Mouse (Mus musculus) naive thymus-derived CD4-positive, alpha-beta T cell, adult 2 months (primary cell): ENCODE measurements around the gene Hrk.

Experiments
- DNase-seq: peaks from one replicate; pipeline ENCODE4 v3.0.0-alpha.2; 2011; ENCODE audit warnings: low read depth

The Hrk gene

GRCm38 (mm10) chr5:118165462-118165861 lies 1.0 kb downstream of the Hrk start:
- DNase-seq: no peak

GRCm38 (mm10) chr5:118167561-118167995 lies 3.1 kb downstream of the Hrk start:
- no peak for DNase-seq

DNA sequence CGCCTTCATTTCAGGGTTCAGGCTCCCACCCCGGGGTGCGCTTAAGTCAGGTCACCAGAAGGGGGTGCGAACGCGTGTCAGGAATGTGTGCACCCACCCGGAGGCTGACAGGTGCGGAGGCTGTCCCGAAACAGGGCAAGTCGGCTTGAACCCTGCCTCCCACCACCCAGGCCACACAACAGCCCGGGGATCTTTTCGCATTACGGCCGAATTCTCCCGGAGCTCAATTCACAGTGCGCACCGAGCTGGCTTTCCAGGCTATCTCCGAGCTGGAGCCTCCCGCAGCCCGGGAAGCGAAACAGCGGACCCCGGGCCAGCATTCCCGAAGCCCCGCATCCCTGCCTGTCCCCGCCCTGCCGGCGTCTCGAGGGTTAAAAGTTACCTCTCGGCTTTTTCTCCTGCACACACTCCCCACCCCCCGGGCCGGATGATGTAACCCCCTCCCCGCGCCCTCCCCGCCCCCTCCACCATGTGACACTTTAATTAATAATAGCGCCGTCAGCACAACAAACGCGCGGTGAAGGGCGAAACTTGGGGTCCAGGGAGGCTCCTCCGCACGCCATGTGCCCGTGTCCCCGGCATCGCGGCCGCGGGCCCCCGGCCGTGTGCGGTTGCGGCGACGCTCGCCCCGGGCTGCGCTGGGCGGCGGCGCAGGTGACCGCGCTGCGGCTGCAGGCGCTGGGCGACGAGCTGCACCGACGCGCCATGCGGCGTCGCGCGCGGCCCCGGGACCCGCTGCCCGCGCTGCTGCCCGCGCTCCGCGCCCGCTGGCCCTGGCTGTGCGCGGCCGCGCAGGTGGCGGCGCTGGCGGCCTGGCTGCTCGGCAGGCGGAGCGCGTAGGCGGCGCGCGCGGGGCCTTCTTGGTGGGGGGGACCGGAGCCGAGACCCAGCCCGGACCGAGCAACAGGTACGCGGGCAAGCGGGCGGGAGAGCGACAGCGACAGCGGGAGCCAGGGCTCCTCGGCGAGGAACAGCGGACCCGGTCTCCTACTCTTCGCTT lies 5.1 kb downstream of the Hrk start:
- DNase-seq: peak; percentile 18

GRCm38 (mm10) chr5:118170888-118171529 lies 6.6 kb downstream of the Hrk start:
- DNase-seq: peak; percentile 45

DNA sequence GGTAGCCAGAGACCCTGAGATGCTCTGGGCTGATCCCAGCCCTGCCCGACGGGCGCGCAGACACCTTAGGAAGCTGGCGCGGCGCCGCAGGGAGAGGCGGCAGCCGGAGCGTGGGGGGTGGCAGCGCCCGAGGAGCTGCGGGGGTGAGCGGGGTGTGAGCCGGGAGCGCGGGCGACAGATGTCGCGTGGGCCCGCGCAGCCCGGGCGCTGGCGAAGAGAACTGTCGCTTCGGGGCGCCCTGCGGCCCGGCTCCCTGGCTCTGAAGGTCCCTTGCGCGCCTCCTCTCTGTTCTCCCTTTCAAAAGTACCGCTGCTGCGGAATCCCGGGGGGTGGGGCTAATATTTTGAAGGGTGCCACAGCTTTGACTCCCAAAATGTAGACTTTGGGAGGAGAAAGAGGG lies 7.2 kb downstream of the Hrk start:
- DNase-seq: peak; percentile 13

- DNase-seq: peak; percentile 38
These were observed 7.8 kb downstream of the Hrk start for GRCm38 (mm10) chr5:118172078-118172723.

GRCm38 (mm10) chr5:118174310-118175009 lies 10.0 kb downstream of the Hrk start:
- no peak for DNase-seq

DNA sequence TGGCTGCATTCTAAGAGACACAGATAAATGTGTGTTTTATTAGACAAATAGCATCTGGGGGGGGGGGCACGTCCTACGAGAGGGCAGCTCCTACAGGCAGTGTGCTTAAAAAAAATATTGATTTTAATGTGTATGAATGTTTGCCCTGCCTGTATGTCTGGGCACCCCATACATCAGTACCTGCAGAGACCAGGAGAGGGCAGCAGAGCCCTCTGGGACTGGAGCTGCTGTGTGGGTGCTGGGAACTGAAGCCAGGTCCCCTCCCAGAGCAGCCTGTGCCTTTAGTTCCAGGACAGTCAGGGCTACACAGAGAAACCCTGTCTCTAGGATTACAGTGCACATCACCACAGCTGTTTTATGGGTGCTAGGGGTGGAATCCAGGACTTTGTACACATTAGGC lies 10.7 kb downstream of the Hrk start:
- no peak for DNase-seq

DNA sequence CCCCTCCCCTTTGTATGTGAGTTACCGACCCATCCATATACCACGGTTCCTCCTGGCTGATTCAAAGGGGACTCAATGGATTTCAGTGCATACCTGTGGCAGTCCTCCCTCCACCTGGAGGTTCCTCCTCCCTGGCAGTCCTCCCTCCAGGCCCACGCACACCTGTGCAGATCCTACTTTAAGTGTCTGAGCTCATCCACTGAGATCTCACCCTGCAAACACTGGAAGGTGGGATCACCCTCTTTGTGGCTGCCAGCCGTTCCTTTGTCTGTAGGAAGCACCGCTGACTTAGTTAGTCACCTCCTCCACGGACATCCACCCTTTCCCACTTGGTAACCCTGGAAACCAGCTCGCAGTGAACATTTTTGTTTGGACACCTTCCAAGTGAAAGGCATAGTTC lies 13.2 kb downstream of the Hrk start:
- DNase-seq: no peak

DNA sequence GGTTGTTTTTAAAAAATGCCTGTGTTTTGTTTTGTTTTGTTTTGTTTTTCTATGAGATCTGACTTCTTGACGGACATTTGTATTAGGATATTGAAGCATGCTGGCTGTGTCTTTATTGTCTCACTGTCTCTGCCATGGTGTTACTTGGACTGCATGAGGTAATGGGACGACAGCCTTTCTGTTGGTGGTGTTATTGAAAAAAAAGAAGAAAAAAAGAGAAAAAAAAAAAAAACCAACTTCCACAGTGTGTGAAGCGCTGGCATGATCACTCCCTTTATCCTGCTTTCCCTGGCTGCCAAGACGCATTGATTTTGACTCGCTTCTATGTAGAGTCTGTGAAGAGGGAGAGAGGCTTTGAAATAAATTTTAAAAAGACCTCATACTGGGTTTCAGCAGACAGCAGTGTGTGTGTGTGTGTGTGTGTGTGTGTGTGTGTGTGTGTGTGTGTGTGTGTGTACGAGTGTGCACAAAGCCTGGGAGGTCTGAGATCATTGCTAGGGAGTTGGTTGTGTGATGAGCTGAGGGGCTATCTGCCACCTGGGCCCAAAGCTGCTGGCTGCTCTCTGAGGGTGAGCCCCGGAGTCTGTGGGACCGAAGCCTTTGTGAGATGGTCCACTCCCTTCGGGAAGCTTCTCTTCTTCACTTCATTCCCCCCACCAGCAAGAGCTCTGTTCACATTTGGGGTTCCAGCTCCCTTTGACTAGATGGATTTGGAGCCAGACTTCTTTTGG lies 22.6 kb downstream of the Hrk start:
- DNase-seq: no peak

DNA sequence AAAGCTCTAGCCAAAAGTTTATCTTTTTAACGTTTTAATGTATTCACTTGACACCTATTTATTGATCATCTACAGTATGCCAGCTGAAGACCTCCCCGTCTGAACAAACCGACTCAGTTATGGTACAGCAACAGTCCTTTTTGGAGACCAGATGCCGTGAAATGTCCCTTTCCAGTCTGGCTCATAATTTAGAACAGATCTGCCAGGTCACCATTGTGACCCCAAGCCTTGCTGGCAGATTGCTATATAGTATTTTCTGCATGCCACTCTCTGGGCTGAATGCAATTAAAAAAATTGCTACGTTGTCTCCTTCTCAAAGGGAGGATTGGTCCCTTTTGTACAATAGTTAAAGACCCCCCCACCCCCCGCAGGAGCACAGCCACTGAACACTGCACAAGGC lies 23.9 kb downstream of the Hrk start:
- DNase-seq: no peak

- no peak for DNase-seq
These were observed 26.0 kb downstream of the Hrk start for GRCm38 (mm10) chr5:118190491-118190890.

DNA sequence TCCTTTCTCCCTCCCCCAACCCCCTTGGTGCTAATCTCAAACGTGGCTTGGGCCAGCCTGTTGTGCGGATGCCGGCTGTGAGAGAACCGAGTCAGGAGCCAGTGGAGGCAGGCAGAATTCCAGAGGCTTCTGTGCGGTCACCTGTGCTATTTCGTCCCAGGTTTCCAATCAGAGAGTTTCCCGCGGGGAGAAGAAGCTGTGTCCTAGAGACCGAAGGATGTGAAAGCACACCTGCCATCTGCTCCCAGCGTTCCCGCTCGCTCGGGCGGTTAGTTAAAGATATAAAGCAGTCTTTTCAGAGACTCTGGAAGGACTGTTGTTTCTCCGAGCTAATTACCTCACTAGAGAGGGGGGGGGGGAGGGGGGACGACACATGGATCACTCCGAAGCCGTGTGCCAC lies 27.8 kb downstream of the Hrk start:
- DNase-seq: no peak

- no peak for DNase-seq
These were observed 33.0 kb downstream of the Hrk start for GRCm38 (mm10) chr5:118197421-118197820.

DNA sequence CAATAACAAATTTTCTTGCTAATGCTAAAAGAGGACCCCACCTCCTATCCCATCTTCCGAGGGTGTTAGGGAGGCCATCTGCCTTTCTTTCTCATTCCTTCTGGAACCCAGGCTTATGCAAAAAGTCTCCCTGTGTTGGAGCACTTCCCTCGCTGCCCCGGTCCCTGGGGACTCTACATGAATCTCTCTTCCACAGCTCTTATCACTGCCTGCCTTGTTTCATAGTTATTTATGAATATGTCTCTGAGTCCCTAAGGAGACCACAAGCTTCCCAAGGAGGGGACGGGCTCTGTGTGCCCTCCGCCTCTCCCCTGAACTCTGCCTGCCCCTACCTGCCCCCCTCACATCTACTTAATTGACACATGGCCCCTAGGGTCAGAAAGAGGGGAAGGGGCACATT lies 35.2 kb downstream of the Hrk start:
- DNase-seq: no peak

DNA sequence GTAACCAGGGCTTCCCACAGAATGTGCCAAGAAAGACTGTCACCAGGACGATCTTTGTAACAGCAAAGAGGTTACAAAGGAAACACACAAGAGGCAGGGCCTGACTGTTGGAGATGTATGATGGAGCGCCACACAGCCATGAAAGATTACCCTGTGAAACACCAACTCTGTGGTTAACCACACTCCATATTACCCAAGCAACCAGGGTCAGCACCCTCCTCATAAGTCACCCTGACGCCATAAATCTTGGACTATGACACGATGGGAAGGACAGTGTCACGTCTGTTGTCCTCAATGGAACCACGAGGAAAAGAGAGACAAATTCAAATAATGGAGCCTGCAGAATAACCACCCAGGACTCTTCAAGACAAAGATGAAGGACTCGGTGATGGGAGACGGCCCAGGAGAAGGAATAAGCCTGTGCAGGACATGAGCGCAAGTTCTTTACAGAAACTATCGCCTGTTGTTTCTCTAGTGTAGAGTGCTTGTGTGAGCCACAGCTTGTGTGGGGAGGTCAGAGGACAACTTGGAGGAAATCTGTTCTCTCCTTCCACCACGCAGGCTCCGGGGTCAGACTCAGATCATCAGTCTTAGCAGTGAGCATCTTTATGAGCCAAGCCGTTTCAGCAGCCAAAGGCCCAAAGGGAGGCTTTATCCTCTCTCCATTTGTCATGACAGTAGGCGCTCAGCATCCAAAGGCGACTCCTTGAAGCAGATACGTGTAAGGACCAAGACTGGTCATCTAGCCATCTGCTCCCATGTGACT lies 40.4 kb downstream of the Hrk start:
- no peak for DNase-seq

GRCm38 (mm10) chr5:118205852-118206251 lies 41.4 kb downstream of the Hrk start:
- DNase-seq: no peak

GRCm38 (mm10) chr5:118214012-118214411 lies 49.6 kb downstream of the Hrk start:
- DNase-seq: no peak

DNA sequence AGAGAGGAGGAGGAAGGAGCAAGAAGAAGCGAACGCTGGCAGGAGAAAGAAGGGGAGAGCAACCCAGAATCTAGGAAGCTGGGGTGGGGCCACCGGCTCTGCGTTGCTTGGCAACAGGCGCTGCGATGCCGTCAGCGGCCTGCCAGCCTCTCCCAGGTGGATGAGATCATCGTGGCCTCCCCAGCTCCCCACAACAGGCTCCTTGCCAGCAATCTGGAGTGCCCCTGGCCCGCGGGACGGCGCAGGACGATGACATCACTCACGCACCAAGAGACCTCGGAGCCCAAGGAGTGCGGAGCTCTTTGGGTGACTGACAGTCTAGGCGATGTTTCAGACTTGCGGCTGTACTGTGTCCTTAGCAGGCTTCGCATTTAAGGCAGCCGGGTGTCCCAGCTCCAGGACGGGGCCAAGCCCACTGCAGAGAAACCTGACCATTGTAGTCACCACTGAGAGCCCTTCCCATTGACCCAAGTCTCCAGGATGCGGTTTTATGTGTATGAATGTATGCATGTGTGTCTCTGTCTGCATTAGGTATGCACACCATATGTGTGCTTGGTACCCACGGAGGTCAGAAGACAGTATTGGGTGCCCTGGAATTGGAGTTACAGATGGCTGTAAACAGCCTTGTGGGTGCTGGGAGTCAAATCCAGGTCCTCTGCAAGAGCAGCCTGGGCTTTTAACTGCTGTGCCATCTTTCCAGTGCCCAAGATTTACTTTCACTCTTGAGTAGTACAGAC lies 50.1 kb downstream of the Hrk start:
- no peak for DNase-seq

DNA sequence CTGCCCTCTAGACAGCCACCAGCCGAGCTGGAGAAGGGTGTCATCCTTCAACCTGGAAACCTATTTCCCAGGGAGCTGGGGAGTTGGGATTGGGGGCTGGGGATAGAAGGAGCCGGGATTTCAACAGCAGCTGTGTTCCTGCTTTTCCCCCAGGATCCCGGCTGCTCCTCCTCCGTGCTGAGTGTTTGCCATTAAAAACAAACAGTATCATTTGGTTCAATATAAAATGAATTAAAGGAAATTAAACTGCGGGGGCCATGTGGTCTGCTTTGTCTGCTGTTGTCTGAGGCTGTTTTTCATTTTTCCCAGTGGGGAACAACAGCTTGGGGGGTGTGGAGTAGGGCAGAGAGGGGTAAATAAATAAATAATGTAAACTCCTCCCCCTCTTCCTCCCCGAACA lies 53.0 kb downstream of the Hrk start:
- DNase-seq: no peak
